Mouse (Mus musculus): ENCODE measurements at regions not wholly inside any gene's neighbourhood (a gene's known extent, or its start where the extent isn't known, plus 50 kb on each side); places are given as distances from the start of the nearest gene placed in this dataset.

DNA sequence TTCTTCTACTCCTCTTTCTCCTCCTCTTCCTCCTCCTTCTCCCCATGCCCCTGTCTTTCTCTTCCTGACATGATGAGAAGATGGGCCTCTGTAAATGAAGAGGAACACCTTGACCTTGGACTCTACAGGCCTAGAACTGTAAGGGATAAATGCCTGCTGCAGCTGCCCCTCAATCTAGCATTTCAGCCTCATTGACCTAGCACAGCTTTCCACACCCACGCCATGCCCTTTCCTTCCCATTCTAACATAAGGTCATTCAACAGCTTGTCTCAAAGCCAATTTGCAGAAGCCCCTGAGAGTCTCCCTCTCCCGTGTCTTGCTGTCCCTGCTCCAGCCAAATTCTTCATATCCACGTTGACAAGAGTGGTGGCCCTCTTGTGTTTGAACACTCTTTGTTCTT is 63.8 kb upstream of the Dscam start:
- WGBS: 35% methylated on average over 3 of the region's 3 CpGs
- Histone ChIP-seq H3K27ac (replicated peaks in 1 of 2; ENCODE audit: control insufficient read depth in 1 of 2, insufficient read depth in 1 of 2, low read depth in 2 of 2, low read length in 2 of 2) (no peak overlapping the region), H3K27me3 (ENCODE audit: control insufficient read depth, insufficient read depth, low read length) (no peaks in the 10 kb centered on the region), H3K4me1 (ENCODE audit: control insufficient read depth in 2 of 2, insufficient read depth in 2 of 2, low read length in 2 of 2) (no peaks in the 10 kb centered on the region), H3K9me3 (ENCODE audit: control insufficient read depth, low read length) (no peaks in the 10 kb centered on the region), H3K36me3 (ENCODE audit: control insufficient read depth, insufficient read depth, low read length) (no peaks in the 10 kb centered on the region), H3K4me3 (ENCODE audit: control insufficient read depth in 1 of 2, insufficient read depth in 1 of 2, low read depth in 1 of 2, low read length in 2 of 2) (no peak overlapping the region), H3K9ac (ENCODE audit: low read length) (no peak overlapping the region), H3K4me2 (ENCODE audit: low read length) (no peak overlapping the region)
- no peak for ATAC-seq (ENCODE audit: insufficient number of reproducible peaks, insufficient read depth, low FRiP score, low read depth)

DNA sequence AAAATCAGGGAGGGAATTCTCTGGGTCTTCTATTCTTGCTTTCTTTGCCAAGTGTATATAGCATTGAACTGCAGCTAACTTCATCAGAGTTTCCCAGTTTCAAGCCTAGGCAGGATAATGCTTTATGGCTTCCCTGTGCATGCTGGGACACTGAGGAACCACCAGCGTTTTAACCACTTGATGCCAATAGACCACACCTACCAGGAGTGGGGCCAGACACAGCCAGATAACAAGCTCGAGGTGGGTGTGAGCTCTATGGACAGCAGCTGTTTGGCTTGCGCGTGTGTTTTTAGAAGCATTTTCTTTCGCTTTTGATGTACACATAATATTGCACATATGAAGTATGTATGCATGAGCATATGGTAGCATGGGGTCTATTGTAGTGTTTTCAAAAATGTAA is 69.1 kb upstream of the Dscam start:
- Histone ChIP-seq H3K9ac (ENCODE audit: low read length) (no peak overlapping the region), H3K36me3 (ENCODE audit: control insufficient read depth, insufficient read depth, low read length) (no peaks in the 10 kb centered on the region), H3K27ac (replicated peaks in 1 of 2; ENCODE audit: control insufficient read depth in 1 of 2, insufficient read depth in 1 of 2, low read depth in 2 of 2, low read length in 2 of 2) (no peak overlapping the region), H3K9me3 (ENCODE audit: control insufficient read depth, low read length) (no peaks in the 10 kb centered on the region), H3K4me2 (ENCODE audit: low read length) (no peak overlapping the region), H3K4me1 (ENCODE audit: control insufficient read depth in 2 of 2, insufficient read depth in 2 of 2, low read length in 2 of 2) (no peaks in the 10 kb centered on the region), H3K27me3 (ENCODE audit: control insufficient read depth, insufficient read depth, low read length) (no peaks in the 10 kb centered on the region), H3K4me3 (ENCODE audit: control insufficient read depth in 1 of 2, insufficient read depth in 1 of 2, low read depth in 1 of 2, low read length in 2 of 2) (no peak overlapping the region)
- no peak for ATAC-seq (ENCODE audit: insufficient number of reproducible peaks, insufficient read depth, low FRiP score, low read depth)
- WGBS: 60% methylated on average over 5 of the region's 5 CpGs

DNA sequence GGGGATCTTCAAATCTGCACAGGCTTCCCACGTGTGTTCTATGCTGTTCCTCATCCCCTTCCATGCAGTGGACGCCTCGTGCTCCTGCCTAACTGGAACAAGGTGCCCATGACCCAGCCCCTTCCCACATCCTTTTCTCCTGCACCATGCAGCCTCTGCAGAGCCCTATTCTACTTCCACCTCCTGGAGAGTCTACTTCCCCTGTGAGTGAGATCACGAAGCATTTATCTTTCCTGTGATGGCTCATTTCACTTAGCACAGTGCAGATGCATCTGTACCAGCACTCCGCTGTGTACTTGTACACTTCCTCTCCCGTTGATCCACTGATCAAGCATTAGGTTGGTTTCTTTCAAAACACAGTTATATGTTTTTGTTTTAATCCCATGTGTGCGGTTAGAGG is 69.5 kb upstream of the Dscam start:
- Histone ChIP-seq H3K4me3 (ENCODE audit: control insufficient read depth in 1 of 2, insufficient read depth in 1 of 2, low read depth in 1 of 2, low read length in 2 of 2) (no peak overlapping the region), H3K9me3 (ENCODE audit: control insufficient read depth, low read length) (no peaks in the 10 kb centered on the region), H3K9ac (ENCODE audit: low read length) (no peak overlapping the region), H3K27me3 (ENCODE audit: control insufficient read depth, insufficient read depth, low read length) (no peaks in the 10 kb centered on the region), H3K4me2 (ENCODE audit: low read length) (no peak overlapping the region), H3K27ac (replicated peaks in 1 of 2; ENCODE audit: control insufficient read depth in 1 of 2, insufficient read depth in 1 of 2, low read depth in 2 of 2, low read length in 2 of 2) (no peak overlapping the region), H3K4me1 (ENCODE audit: control insufficient read depth in 2 of 2, insufficient read depth in 2 of 2, low read length in 2 of 2) (no peaks in the 10 kb centered on the region), H3K36me3 (ENCODE audit: control insufficient read depth, insufficient read depth, low read length) (no peaks in the 10 kb centered on the region)
- WGBS: 74% methylated on average over 7 of the region's 7 CpGs
- no peak for ATAC-seq (ENCODE audit: insufficient number of reproducible peaks, insufficient read depth, low FRiP score, low read depth)

GRCm38 (mm10) chr16:97240859-97241360 is 70.4 kb upstream of the Dscam start:
- H3K4me1 ChIP-seq (ENCODE audit: control insufficient read depth in 2 of 2, insufficient read depth in 2 of 2, low read length in 2 of 2): no peaks in the 10 kb centered on the region
- 44% methylated on average over 8 of the region's 8 CpGs for WGBS
- H3K4me2 ChIP-seq (ENCODE audit: low read length): no peak overlapping the region
- H3K4me3 ChIP-seq (ENCODE audit: control insufficient read depth in 1 of 2, insufficient read depth in 1 of 2, low read depth in 1 of 2, low read length in 2 of 2): no peak overlapping the region
- no peak overlapping the region for H3K9ac ChIP-seq (ENCODE audit: low read length)
- no peak for ATAC-seq (ENCODE audit: insufficient number of reproducible peaks, insufficient read depth, low FRiP score, low read depth)
- no peaks in the 10 kb centered on the region for H3K36me3 ChIP-seq (ENCODE audit: control insufficient read depth, insufficient read depth, low read length)
- no peak overlapping the region for H3K27ac ChIP-seq (replicated peaks in 1 of 2; ENCODE audit: control insufficient read depth in 1 of 2, insufficient read depth in 1 of 2, low read depth in 2 of 2, low read length in 2 of 2)
- no peaks in the 10 kb centered on the region for H3K27me3 ChIP-seq (ENCODE audit: control insufficient read depth, insufficient read depth, low read length)
- no peaks in the 10 kb centered on the region for H3K9me3 ChIP-seq (ENCODE audit: control insufficient read depth, low read length)

DNA sequence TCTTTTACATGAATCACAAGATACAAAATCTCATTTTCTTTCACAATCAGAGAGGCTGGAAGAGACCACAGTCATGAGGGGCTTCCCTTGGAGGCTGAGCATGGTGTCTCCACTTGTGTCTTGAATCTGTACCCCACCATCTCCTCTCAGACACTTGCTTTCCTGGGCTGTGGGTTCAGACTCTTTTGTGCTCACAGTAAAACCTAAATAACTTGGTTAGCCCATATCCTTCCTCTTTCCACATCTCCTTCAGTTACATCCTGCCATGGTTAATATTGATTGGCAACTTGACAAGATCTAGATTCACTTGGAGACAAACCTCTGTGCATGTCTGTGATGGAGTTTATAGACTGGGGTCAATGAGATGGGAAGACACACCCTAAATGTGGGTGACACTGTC is 71.1 kb upstream of the Dscam start:
- H3K4me1 ChIP-seq (ENCODE audit: control insufficient read depth in 2 of 2, insufficient read depth in 2 of 2, low read length in 2 of 2): no peaks in the 10 kb centered on the region
- H3K4me2 ChIP-seq (ENCODE audit: low read length): no peak overlapping the region
- no peaks in the 10 kb centered on the region for H3K36me3 ChIP-seq (ENCODE audit: control insufficient read depth, insufficient read depth, low read length)
- no peak overlapping the region for H3K27ac ChIP-seq (replicated peaks in 1 of 2; ENCODE audit: control insufficient read depth in 1 of 2, insufficient read depth in 1 of 2, low read depth in 2 of 2, low read length in 2 of 2)
- no peak overlapping the region for H3K4me3 ChIP-seq (ENCODE audit: control insufficient read depth in 1 of 2, insufficient read depth in 1 of 2, low read depth in 1 of 2, low read length in 2 of 2)
- no peak overlapping the region for H3K9ac ChIP-seq (ENCODE audit: low read length)
- no peak for ATAC-seq (ENCODE audit: insufficient number of reproducible peaks, insufficient read depth, low FRiP score, low read depth)
- no peaks in the 10 kb centered on the region for H3K27me3 ChIP-seq (ENCODE audit: control insufficient read depth, insufficient read depth, low read length)
- H3K9me3 ChIP-seq (ENCODE audit: control insufficient read depth, low read length): no peaks in the 10 kb centered on the region

DNA sequence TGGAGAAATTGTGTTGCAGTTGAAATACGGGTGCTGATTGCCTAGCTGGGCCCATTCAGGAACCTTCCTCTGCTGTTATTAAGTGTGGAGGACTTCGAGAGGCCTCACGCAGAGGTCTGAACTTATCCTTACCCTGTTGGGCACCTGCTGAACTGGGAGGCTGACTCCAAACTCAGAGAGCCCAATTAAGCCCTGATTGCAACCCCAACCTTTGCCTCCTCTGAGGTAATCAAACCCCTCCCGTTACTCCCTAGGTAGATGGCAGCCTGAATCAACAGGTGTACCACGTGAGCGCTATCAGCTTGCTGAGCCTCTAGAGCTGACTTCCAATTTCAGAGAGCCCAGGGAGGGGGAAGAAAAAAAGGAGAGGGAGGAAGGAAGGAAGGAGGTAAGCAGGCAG is 79.9 kb upstream of the Dscam start:
- H3K9me3 ChIP-seq (ENCODE audit: control insufficient read depth, low read length): no peaks in the 10 kb centered on the region
- no peak overlapping the region for H3K4me2 ChIP-seq (ENCODE audit: low read length)
- no peaks in the 10 kb centered on the region for H3K27me3 ChIP-seq (ENCODE audit: control insufficient read depth, insufficient read depth, low read length)
- H3K4me1 ChIP-seq (ENCODE audit: control insufficient read depth in 2 of 2, insufficient read depth in 2 of 2, low read length in 2 of 2): no peaks in the 10 kb centered on the region
- H3K9ac ChIP-seq (ENCODE audit: low read length): no peak overlapping the region
- no peak overlapping the region for H3K27ac ChIP-seq (replicated peaks in 1 of 2; ENCODE audit: control insufficient read depth in 1 of 2, insufficient read depth in 1 of 2, low read depth in 2 of 2, low read length in 2 of 2)
- WGBS: 67% methylated on average over 6 of the region's 6 CpGs
- no peak for ATAC-seq (ENCODE audit: insufficient number of reproducible peaks, insufficient read depth, low FRiP score, low read depth)
- H3K4me3 ChIP-seq (ENCODE audit: control insufficient read depth in 1 of 2, insufficient read depth in 1 of 2, low read depth in 1 of 2, low read length in 2 of 2): no peak overlapping the region
- no peaks in the 10 kb centered on the region for H3K36me3 ChIP-seq (ENCODE audit: control insufficient read depth, insufficient read depth, low read length)

- no peak for ATAC-seq (ENCODE audit: insufficient number of reproducible peaks, insufficient read depth, low FRiP score, low read depth)
- no peak overlapping the region for H3K27ac ChIP-seq (replicated peaks in 1 of 2; ENCODE audit: control insufficient read depth in 1 of 2, insufficient read depth in 1 of 2, low read depth in 2 of 2, low read length in 2 of 2)
- H3K4me1 ChIP-seq (ENCODE audit: control insufficient read depth in 2 of 2, insufficient read depth in 2 of 2, low read length in 2 of 2): no peaks in the 10 kb centered on the region
- H3K9me3 ChIP-seq (ENCODE audit: control insufficient read depth, low read length): no peaks in the 10 kb centered on the region
- no peaks in the 10 kb centered on the region for H3K27me3 ChIP-seq (ENCODE audit: control insufficient read depth, insufficient read depth, low read length)
- H3K4me3 ChIP-seq (ENCODE audit: control insufficient read depth in 1 of 2, insufficient read depth in 1 of 2, low read depth in 1 of 2, low read length in 2 of 2): no peak overlapping the region
- no peak overlapping the region for H3K9ac ChIP-seq (ENCODE audit: low read length)
- 69% methylated on average over 1 of the region's 1 CpGs for WGBS
- H3K36me3 ChIP-seq (ENCODE audit: control insufficient read depth, insufficient read depth, low read length): no peaks in the 10 kb centered on the region
- H3K4me2 ChIP-seq (ENCODE audit: low read length): no peak overlapping the region
These were observed 82.0 kb upstream of the Dscam start for GRCm38 (mm10) chr16:97252551-97252950.

DNA sequence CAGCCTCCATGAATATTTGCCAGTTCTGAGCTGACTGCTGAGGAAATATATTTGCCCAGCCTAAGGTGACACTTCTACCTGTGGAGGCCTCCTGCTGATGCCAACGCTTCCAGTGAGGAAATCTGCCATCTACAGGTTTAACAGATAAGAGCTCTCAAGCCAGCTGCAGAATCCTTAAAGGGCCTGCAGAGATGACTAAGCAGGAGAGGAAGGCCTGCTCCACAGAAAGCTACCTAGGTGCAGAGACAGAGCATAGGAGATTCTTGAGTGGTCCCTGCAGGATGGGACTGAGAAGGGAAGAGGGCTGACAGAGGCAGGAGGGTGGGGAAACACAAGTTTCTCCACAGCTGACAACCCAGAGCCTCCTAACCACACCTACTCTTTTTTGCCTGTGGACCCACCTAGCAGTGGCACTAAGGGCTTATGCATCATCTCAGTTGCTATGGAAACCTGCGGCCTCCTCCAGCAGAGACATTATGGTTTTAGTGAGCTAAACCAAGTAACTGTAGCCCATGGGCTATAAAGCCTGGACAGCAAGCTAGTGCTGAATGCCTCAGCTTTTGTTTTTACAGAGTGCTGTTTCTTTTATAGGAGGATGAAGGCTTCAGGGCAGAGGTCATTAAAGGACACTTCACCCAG is 82.6 kb upstream of the Dscam start:
- ATAC-seq (ENCODE audit: insufficient number of reproducible peaks, insufficient read depth, low FRiP score, low read depth): no peak
- H3K27me3 ChIP-seq (ENCODE audit: control insufficient read depth, insufficient read depth, low read length): no peaks in the 10 kb centered on the region
- 45% methylated on average over 2 of the region's 2 CpGs for WGBS
- no peaks in the 10 kb centered on the region for H3K9me3 ChIP-seq (ENCODE audit: control insufficient read depth, low read length)
- H3K27ac ChIP-seq (replicated peaks in 1 of 2; ENCODE audit: control insufficient read depth in 1 of 2, insufficient read depth in 1 of 2, low read depth in 2 of 2, low read length in 2 of 2): no peak overlapping the region
- H3K4me1 ChIP-seq (ENCODE audit: control insufficient read depth in 2 of 2, insufficient read depth in 2 of 2, low read length in 2 of 2): no peaks in the 10 kb centered on the region
- no peak overlapping the region for H3K4me3 ChIP-seq (ENCODE audit: control insufficient read depth in 1 of 2, insufficient read depth in 1 of 2, low read depth in 1 of 2, low read length in 2 of 2)
- H3K36me3 ChIP-seq (ENCODE audit: control insufficient read depth, insufficient read depth, low read length): no peaks in the 10 kb centered on the region
- no peak overlapping the region for H3K9ac ChIP-seq (ENCODE audit: low read length)
- no peak overlapping the region for H3K4me2 ChIP-seq (ENCODE audit: low read length)
